ENCODE assay signal across 16 mouse cellular contexts in the genomic region with DNA sequence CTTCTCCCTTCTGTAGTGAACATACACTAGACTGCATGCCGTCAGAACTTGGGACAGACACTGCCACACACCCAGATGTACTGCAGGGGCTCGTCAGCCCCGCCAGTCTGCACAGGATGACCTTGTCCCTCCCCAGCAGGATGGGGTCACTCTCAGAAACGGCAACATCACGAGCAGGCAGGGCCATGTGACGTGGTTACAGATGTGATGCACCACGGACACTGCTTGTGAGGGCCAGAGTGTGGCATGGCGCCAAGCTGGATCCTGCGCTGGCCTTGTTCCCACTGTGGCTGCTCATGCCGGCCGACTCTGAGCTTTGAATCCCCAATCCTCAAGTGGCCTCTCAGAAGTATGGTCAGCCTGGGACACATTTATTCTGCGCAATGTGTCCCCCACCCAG. TPM values are rescaled to one million over a fixed set of nuclear protein-coding genes. Genes with fewer than 3 reads are reported as not detected.
DNase-seq lines count a peak whose midpoint lies in the region; ATAC-seq and TF ChIP-seq lines count a peak whose summit lies in the region.
"Had no signal": no experiment of that assay in that cellular context is flagged by ENCODE, and none has a peak within 500 bp of the region (broad histone marks: within the 10 kb centered on the region; RNA-seq: fewer than 3 reads in every experiment).

No protein-coding gene starts in this region.

- no peak overlapping the region for H3K4me2 ChIP-seq in hindbrain, embryonic 12.5 days (replicated peaks)
- H3K4me2 ChIP-seq in hindbrain, embryonic 11.5 days (replicated peaks; ENCODE audit: low read depth, low read length), result no peak overlapping the region
- no peak overlapping the region for H3K4me2 ChIP-seq in midbrain, embryonic 16.5 days (ENCODE audit: low read length)
- H3K4me2 ChIP-seq: embryonic facial prominence, embryonic 12.5 days; limb, embryonic 12.5 days had no signal

- TF ChIP-seq CTCF in kidney, adult 2 months (conservative IDR thresholded peaks at IDR 0.05; ENCODE audit: insufficient read depth, insufficient read length, low read depth, low read length), result no peak

- 0 out of 2 replicates have a peak overlapping the region, but pooled peaks have one; percentile 9 for H3K9ac ChIP-seq in hindbrain, embryonic 12.5 days
- H3K9ac ChIP-seq in hindbrain, embryonic 11.5 days (ENCODE audit: low read depth, low read length), result no peak overlapping the region
- no peak overlapping the region for H3K9ac ChIP-seq in midbrain, embryonic 16.5 days (ENCODE audit: low read depth, low read length)
- H3K9ac ChIP-seq: embryonic facial prominence, embryonic 12.5 days; limb, embryonic 12.5 days had no signal

- no peak for TF ChIP-seq POLR2A in kidney, adult 2 months (IDR thresholded peaks at IDR 0.05; ENCODE audit: low read depth, low read length)

- no peak overlapping the region for H3K4me3 ChIP-seq in hindbrain, embryonic 12.5 days
- H3K4me3 ChIP-seq in hindbrain, embryonic 11.5 days (ENCODE audit: low read depth, low read length), result no peak overlapping the region
- no peak overlapping the region for H3K4me3 ChIP-seq in midbrain, embryonic 16.5 days (ENCODE audit: low read depth, low read length)
- no peak overlapping the region for H3K4me3 ChIP-seq in midbrain, embryonic 10.5 days
- H3K4me3 ChIP-seq in kidney, adult 2 months (ENCODE audit: insufficient read depth, low read depth, low read length), result no peak overlapping the region
- H3K4me3 ChIP-seq: embryonic facial prominence, embryonic 12.5 days; limb, embryonic 12.5 days had no signal

- H3K9me3 ChIP-seq in hindbrain, embryonic 12.5 days (replicated peaks), result no peaks in the 10 kb centered on the region
- no peaks in the 10 kb centered on the region for H3K9me3 ChIP-seq in hindbrain, embryonic 11.5 days (ENCODE audit: control insufficient read depth, low read length)
- no peaks in the 10 kb centered on the region for H3K9me3 ChIP-seq in midbrain, embryonic 16.5 days (replicated peaks; ENCODE audit: control insufficient read depth, low read length, poor library complexity, severe bottlenecking)
- H3K9me3 ChIP-seq in midbrain, embryonic 10.5 days (replicated peaks), result no peaks in the 10 kb centered on the region
- H3K9me3 ChIP-seq: embryonic facial prominence, embryonic 12.5 days; limb, embryonic 12.5 days had no signal

- H3K27me3 ChIP-seq in hindbrain, embryonic 12.5 days, result no peaks in the 10 kb centered on the region
- H3K27me3 ChIP-seq in hindbrain, embryonic 11.5 days (ENCODE audit: control insufficient read depth, insufficient read depth, low read length), result no peaks in the 10 kb centered on the region
- H3K27me3 ChIP-seq in midbrain, embryonic 16.5 days (ENCODE audit: control insufficient read depth, insufficient read depth, low read depth, low read length), result no peaks in the 10 kb centered on the region
- no peaks in the 10 kb centered on the region for H3K27me3 ChIP-seq in midbrain, embryonic 10.5 days (ENCODE audit: low read depth, poor library complexity, severe bottlenecking)
- H3K27me3 ChIP-seq in kidney, adult 2 months (replicated peaks; ENCODE audit: control insufficient read depth, insufficient read depth, low read length), result no peaks in the 10 kb centered on the region
- H3K27me3 ChIP-seq: embryonic facial prominence, embryonic 12.5 days; limb, embryonic 12.5 days had no signal

- H3K27ac ChIP-seq in hindbrain, embryonic 12.5 days, result no peak overlapping the region
- no peak overlapping the region for H3K27ac ChIP-seq in hindbrain, embryonic 11.5 days (ENCODE audit: low read depth, low read length)
- 0 out of 2 replicates have a peak overlapping the region, but pooled peaks have one; percentile 11 for H3K27ac ChIP-seq in midbrain, embryonic 16.5 days (ENCODE audit: low read length)
- H3K27ac ChIP-seq in midbrain, embryonic 10.5 days (replicated peaks), result no peak overlapping the region
- no peak overlapping the region for H3K27ac ChIP-seq in kidney, adult 2 months (ENCODE audit: insufficient read depth, low read depth, low read length)
- H3K27ac ChIP-seq: embryonic facial prominence, embryonic 12.5 days; limb, embryonic 12.5 days had no signal

- 84% methylated on average over 12 of the region's 12 CpGs for WGBS in hindbrain, embryonic 12.5 days
- 90% methylated on average over 12 of the region's 12 CpGs for WGBS in hindbrain, embryonic 11.5 days
- 78% methylated on average over 12 of the region's 12 CpGs for WGBS in midbrain, embryonic 16.5 days
- WGBS in midbrain, embryonic 10.5 days, result 89% methylated on average over 12 of the region's 12 CpGs
- WGBS in kidney, adult 2 months, result 73% methylated on average over 12 of the region's 12 CpGs

- DNase-seq in hindbrain, embryonic 11.5 days (ENCODE audit: low spot score), result no peak
- no peak for DNase-seq in midbrain, embryonic 10.5 days (ENCODE audit: low spot score)
- DNase-seq in adrenal gland, postnatal 4 days (ENCODE audit: low spot score in 2 of 2), result peak; percentile 33 to 65
- peak; percentile 31 for DNase-seq in ovary, postnatal 14 days (ENCODE audit: low spot score)
- no peak for DNase-seq in layer of hippocampus, postnatal 36 days
- DNase-seq in kidney, adult 2 months, result no peak
- DNase-seq: cerebellum, postnatal 36 days; heart, adult 18-20 months; kidney, postnatal 14 days; right cerebral cortex, postnatal 25 days; thymus, adult 18-20 months had no signal

- no peak for ATAC-seq in hindbrain, embryonic 12.5 days (ENCODE audit: low FRiP score)
- ATAC-seq in hindbrain, embryonic 11.5 days (ENCODE audit: low FRiP score), result no peak
- no peak for ATAC-seq in midbrain, embryonic 16.5 days
- ATAC-seq: intestine, embryonic 16.5 days had no signal

- H3K4me1 ChIP-seq in hindbrain, embryonic 12.5 days, result no peaks in the 10 kb centered on the region
- no peaks in the 10 kb centered on the region for H3K4me1 ChIP-seq in hindbrain, embryonic 11.5 days (replicated peaks; ENCODE audit: control insufficient read depth, insufficient read depth, low read length)
- no peaks in the 10 kb centered on the region for H3K4me1 ChIP-seq in midbrain, embryonic 16.5 days (ENCODE audit: control insufficient read depth, insufficient read depth, low read length)
- no peaks in the 10 kb centered on the region for H3K4me1 ChIP-seq in midbrain, embryonic 10.5 days
- no peaks in the 10 kb centered on the region for H3K4me1 ChIP-seq in kidney, adult 2 months (ENCODE audit: control insufficient read depth, insufficient read depth, low read length)
- H3K4me1 ChIP-seq: embryonic facial prominence, embryonic 12.5 days; limb, embryonic 12.5 days had no signal

- H3K36me3 ChIP-seq in hindbrain, embryonic 12.5 days, result peaks cover 98% of the 10 kb centered on the region
- H3K36me3 ChIP-seq in hindbrain, embryonic 11.5 days (ENCODE audit: control insufficient read depth, insufficient read depth, low read length), result peaks cover 45% of the 10 kb centered on the region
- H3K36me3 ChIP-seq in midbrain, embryonic 16.5 days (ENCODE audit: control insufficient read depth, insufficient read depth, low read length), result peaks cover 93% of the 10 kb centered on the region
- H3K36me3 ChIP-seq in midbrain, embryonic 10.5 days, result peaks cover 98% of the 10 kb centered on the region
- no peaks in the 10 kb centered on the region for H3K36me3 ChIP-seq in kidney, adult 2 months (ENCODE audit: control insufficient read depth, insufficient read depth, low read length)

RNA-seq across cellular contexts. Expression of gene Ptprs, which starts 58.0 kb away (rescaled TPM):
- 316 and 326 TPM in 2 replicates for polyA plus RNA-seq in hindbrain, embryonic 12.5 days (2016; fragmentation: Nextera tagmentation; extraction: Ambion mirVana)
- polyA plus RNA-seq in hindbrain, embryonic 11.5 days (2014; fragmentation: Nextera tagmentation; extraction: Ambion mirVana), result 142 and 156 TPM in 2 replicates
- 293 and 299 TPM in 2 replicates for polyA plus RNA-seq in midbrain, embryonic 16.5 days (2015; fragmentation: Nextera tagmentation; extraction: Ambion mirVana)
- 89.7 and 131 TPM in 2 replicates for polyA plus RNA-seq in midbrain, embryonic 10.5 days (2016; fragmentation: Nextera tagmentation; extraction: Ambion mirVana)
- total RNA-seq in adrenal gland, postnatal 4 days (2021), result 100 to 1,000 TPM; 176 to 208 TPM
- 100 to 1,000 TPM; 657 to 686 TPM for total RNA-seq in layer of hippocampus, postnatal 36 days (2021)
- polyA plus RNA-seq in kidney, adult 2 months (2012; rRNA removed), result 38.8 and 48.0 TPM in 2 replicates

Comparison
In these comparisons a context has a peak if more than half of its experiments do, and no peak if none do; other contexts are left out.
1. DNase-seq: peak in adrenal gland, postnatal 4 days (2 of 2) and ovary, postnatal 14 days (single experiment); none in hindbrain, embryonic 11.5 days (single experiment), midbrain, embryonic 10.5 days (single experiment), layer of hippocampus, postnatal 36 days (0 of 2) and kidney, adult 2 months (single experiment).